In genomic region chr11:114066098-114066950, GRCm38 (mm10) we compare ENCODE assay signal across 8 mouse cellular contexts. TPM values are rescaled to one million over a fixed set of nuclear protein-coding genes. Genes with fewer than 3 reads are reported as not detected.
A peak's percentile ranks its signal among the peaks of the same experiment; 100 is the strongest.
DNase-seq lines count a peak whose midpoint lies in the region; ATAC-seq and TF ChIP-seq lines count a peak whose summit lies in the region.

No protein-coding gene starts in this region.

- no peaks in the 10 kb centered on the region for H3K4me1 ChIP-seq in heart, adult 2 months (ENCODE audit: control insufficient read depth, insufficient read depth, low read length)
- peaks cover 34% of the 10 kb centered on the region for H3K4me1 ChIP-seq in E14TG2a.4 (replicated peaks; ENCODE audit: low read depth, low read length)
- peaks cover 85% of the 10 kb centered on the region for H3K4me1 ChIP-seq in hindbrain, embryonic 10.5 days (replicated peaks)
- no peaks in the 10 kb centered on the region for H3K4me1 ChIP-seq in liver, embryonic 13.5 days (replicated peaks)
- no peaks in the 10 kb centered on the region; the same call in 1 of the 2 replicates for H3K4me1 ChIP-seq in small intestine, adult 2 months (ENCODE audit: control insufficient read depth, insufficient read depth, insufficient read length, low read length)

- peak overlapping the region; percentile 59 for H3K4me2 ChIP-seq in liver, embryonic 13.5 days

- intact Hi-C loops in heart, adult 2 months (cut with DNase I) = loop anchor here (5.0 kb wide), 1 partner anchor 199 kb away; no protein-coding TSS in a partner anchor
- intact Hi-C loops in heart, postnatal 25 days (cut with DNase I) = loop anchor here (5.0 kb wide), 1 partner anchor 199 kb away; no protein-coding TSS in a partner anchor

- peaks cover 7% of the 10 kb centered on the region for H3K27me3 ChIP-seq in heart, adult 2 months (ENCODE audit: control insufficient read depth, insufficient read depth, low read length)
- H3K27me3 ChIP-seq in E14TG2a.4 (ENCODE audit: insufficient read depth, low read length) = peaks cover 92% of the 10 kb centered on the region
- H3K27me3 ChIP-seq in hindbrain, embryonic 10.5 days (ENCODE audit: insufficient read depth, poor library complexity, severe bottlenecking) = peaks cover 75% of the 10 kb centered on the region
- peaks cover 83% of the 10 kb centered on the region for H3K27me3 ChIP-seq in liver, embryonic 13.5 days
- H3K27me3 ChIP-seq in small intestine, adult 2 months (ENCODE audit: control insufficient read depth, insufficient read depth, low read length) = peaks cover 32% of the 10 kb centered on the region

- no peak for TF ChIP-seq POLR2A in heart, adult 2 months (IDR thresholded peaks at IDR 0.05; ENCODE audit: insufficient read depth, low read depth, low read length)
- TF ChIP-seq POLR2A in small intestine, adult 2 months (IDR thresholded peaks at IDR 0.05; ENCODE audit: low read depth, low read length) = no peak

- TF ChIP-seq CTCF in heart, adult 2 months (IDR thresholded peaks at IDR 0.05) = no peak
- TF ChIP-seq CTCF in E14TG2a.4 (conservative IDR thresholded peaks at IDR 0.05; ENCODE audit: low read length) = no peak
- no peak for TF ChIP-seq CTCF in small intestine, adult 2 months (IDR thresholded peaks at IDR 0.05; ENCODE audit: extremely low read depth, insufficient read length, insufficient replicate concordance, low read depth, low read length)

- no peak overlapping the region; the same call in 1 of the 2 replicates for H3K27ac ChIP-seq in heart, adult 2 months
- H3K27ac ChIP-seq in hindbrain, embryonic 10.5 days = peak overlapping the region; percentile 93
- H3K27ac ChIP-seq in liver, embryonic 13.5 days = no peak overlapping the region
- H3K27ac ChIP-seq in small intestine, adult 2 months (ENCODE audit: insufficient read depth, low read depth, low read length) = no peak overlapping the region

- H3K4me3 ChIP-seq in heart, adult 2 months = peak overlapping the region; percentile 45
- H3K4me3 ChIP-seq in E14TG2a.4 (replicated peaks; ENCODE audit: low read length) = peak overlapping the region; percentile 80
- H3K4me3 ChIP-seq in hindbrain, embryonic 10.5 days = peak overlapping the region; percentile 80
- peak overlapping the region; percentile 52 for H3K4me3 ChIP-seq in liver, embryonic 13.5 days (replicated peaks)
- H3K4me3 ChIP-seq in small intestine, adult 2 months (ENCODE audit: low read depth, low read length) = peak overlapping the region; percentile 62

- peak overlapping the region; percentile 70 for H3K9ac ChIP-seq in heart, adult 2 months (ENCODE audit: low read depth, low read length)
- H3K9ac ChIP-seq in liver, embryonic 13.5 days = peak overlapping the region; percentile 56; the same call in 1 of the 2 replicates

- no peaks in the 10 kb centered on the region for H3K36me3 ChIP-seq in heart, adult 2 months (ENCODE audit: control insufficient read depth, insufficient read depth, low read length)
- H3K36me3 ChIP-seq in E14TG2a.4 (ENCODE audit: insufficient read depth, low read length) = no peaks in the 10 kb centered on the region
- no peaks in the 10 kb centered on the region for H3K36me3 ChIP-seq in hindbrain, embryonic 10.5 days
- H3K36me3 ChIP-seq in liver, embryonic 13.5 days = no peaks in the 10 kb centered on the region
- H3K36me3 ChIP-seq in small intestine, adult 2 months (ENCODE audit: control insufficient read depth, insufficient read depth, low read length) = no peaks in the 10 kb centered on the region

- no peak for ATAC-seq in liver, embryonic 13.5 days (ENCODE audit: low read depth)
- ATAC-seq in megakaryocyte-erythroid progenitor cell, adult 5-6 weeks (replicated peaks; ENCODE audit: low FRiP score, low TSS enrichment, poor library complexity, severe bottlenecking) = no peak

- DNase-seq in heart, adult 2 months = peak; percentile 20 to 64
- no peak for DNase-seq in heart, postnatal 25 days (ENCODE audit: low spot score)
- peak; percentile 78 for DNase-seq in embryo, embryonic 11 days
- peak; percentile 66 for DNase-seq in hindbrain, embryonic 10.5 days (ENCODE audit: low spot score)
- no peak for DNase-seq in liver, embryonic 13.5 days

- H3K9me3 ChIP-seq in E14TG2a.4 (ENCODE audit: low read length) = no peaks in the 10 kb centered on the region
- H3K9me3 ChIP-seq in hindbrain, embryonic 10.5 days = no peaks in the 10 kb centered on the region
- H3K9me3 ChIP-seq in liver, embryonic 13.5 days (replicated peaks) = no peaks in the 10 kb centered on the region

- H3K79me2 ChIP-seq in heart, adult 2 months (replicated peaks; ENCODE audit: control insufficient read depth, insufficient read depth, low read length) = no peaks in the 10 kb centered on the region

- no peak for TF ChIP-seq EP300 in heart, adult 2 months (IDR thresholded peaks at IDR 0.05; ENCODE audit: insufficient read depth, low read depth, low read length)

- WGBS in heart, adult 2 months = 1% methylated on average over 90 of the region's 90 CpGs
- WGBS in hindbrain, embryonic 10.5 days = under 1% methylated on average over 90 of the region's 90 CpGs
- WGBS in liver, embryonic 13.5 days (ENCODE audit: insufficient replicate concordance) = 2% methylated on average over 69 of the region's 90 CpGs
- WGBS in small intestine, adult 2 months = 2% methylated on average over 90 of the region's 90 CpGs

RNA-seq across cellular contexts. Expression of gene Sdk2, which starts 0.5 kb away (rescaled TPM):
- total RNA-seq in heart, adult 2 months (2021) = 1 to 10 TPM; 1.5 to 1.9 TPM
- 0.41 and 0.49 TPM in 2 replicates for polyA plus RNA-seq in heart, adult 2 months (2012; rRNA removed)
- 1 to 10 TPM; 1.2 to 2.0 TPM for total RNA-seq in heart, postnatal 25 days (2021)
- polyA plus RNA-seq in hindbrain, embryonic 10.5 days (2016; fragmentation: Nextera tagmentation; extraction: Ambion mirVana) = 3.2 and 4.3 TPM in 2 replicates
- polyA plus RNA-seq in liver, embryonic 13.5 days (2015; fragmentation: Nextera tagmentation; extraction: Ambion mirVana) = 0.28 and 0.39 TPM in 2 replicates
- polyA plus RNA-seq in small intestine, adult 2 months (2012; rRNA removed) = 0.81 and 1.3 TPM in 2 replicates
- not detected in 2 replicates for total RNA-seq in megakaryocyte-erythroid progenitor cell, adult 5-6 weeks (2014; fragmentation: Nextera tagmentation)
- total RNA-seq in megakaryocyte-erythroid progenitor cell, adult 5-6 weeks (2017) = not detected in 2 replicates

Comparison
In these comparisons a context has a peak if more than half of its experiments do, and no peak if none do; other contexts are left out.
1. DNase-seq: peak in heart, adult 2 months (2 of 2), embryo, embryonic 11 days (single experiment) and hindbrain, embryonic 10.5 days (single experiment); none in heart, postnatal 25 days (single experiment) and liver, embryonic 13.5 days (single experiment).
2. Peak in every context shown above with its lines, with median percentiles within 50 percentile points of each other: H3K4me3 ChIP-seq.